Mouse (Mus musculus) thymus, adult 2 months (tissue): Measurements from ENCODE around the gene Pfkfb3. TPM values are rescaled to one million over a fixed set of nuclear protein-coding genes. Genes with fewer than 3 reads are reported as not detected.

Source experiments
- DNase-seq: peaks from one replicate; pipeline ENCODE4 v3.0.0; 2021
- H3K27ac ChIP-seq: fragments of 200-500 bp; 2 replicates; pipeline ENCODE4 v1.5.1; 2012; ENCODE audit warnings: low read length, control low read depth; ENCODE audit not compliant: control insufficient read depth, insufficient read depth
- H3K27me3 ChIP-seq: fragments of 200-500 bp; 2 replicates; pipeline ENCODE4 v1.6.1; 2012; ENCODE audit warnings: mild to moderate bottlenecking, low read length, moderate library complexity, mixed read lengths; ENCODE audit not compliant: control insufficient read depth, insufficient read depth
- H3K36me3 ChIP-seq: fragments of 200-500 bp; 2 replicates; pipeline ENCODE4 v1.6.1; 2012; ENCODE audit warnings: mild to moderate bottlenecking, low read length, moderate library complexity; ENCODE audit not compliant: control insufficient read depth, insufficient read depth
- H3K4me1 ChIP-seq: fragments of 200-500 bp; replicated peaks from 2 replicates; pipeline ENCODE4 v1.6.1; 2012; ENCODE audit warnings: low read length; ENCODE audit not compliant: control insufficient read depth, insufficient read depth
- H3K4me3 ChIP-seq: fragments of 200-500 bp; 2 replicates; pipeline ENCODE4 v1.5.1; 2012; ENCODE audit warnings: mild to moderate bottlenecking, low read length, control low read depth, moderate library complexity; ENCODE audit not compliant: control insufficient read depth, insufficient read depth
- CTCF ChIP-seq: fragments of 200-500 bp; IDR thresholded peaks from 2 replicates; pipeline ENCODE4 v1.5.1; 2012; ENCODE audit warnings: mild to moderate bottlenecking, control low read depth, low read length, moderate library complexity, borderline replicate concordance; ENCODE audit not compliant: control insufficient read depth, poor library complexity, insufficient read depth; ENCODE audit errors: extremely low read depth
- POLR2A ChIP-seq: fragments of 200-500 bp; IDR thresholded peaks from 2 replicates; pipeline ENCODE4 v1.6.1; 2012; ENCODE audit warnings: mild to moderate bottlenecking, low read length, control low read depth, moderate library complexity; ENCODE audit not compliant: control insufficient read depth, poor library complexity, insufficient read depth; ENCODE audit errors: extremely low read depth
- whole genome bisulfite sequencing: fragments of 180-500 bp; shearing (Covaris S2); methylation state at CpG from one replicate; pipeline ENCODE4 v1.1.7; 2018; 5-methylcytosine and 5-hydroxymethylcytosine counted together
- polyA plus RNA-seq: library from polyadenylated mRNA; depleted of rRNA; stranded (reverse); fragments of >200 nt; gene quantifications from 2 replicates; pipeline ENCODE4 v1.2.3, GENCODE M21; 2012

Gene Pfkfb3
- polyA plus RNA-seq, 1 experiment = 47.2 TPM

DNA sequence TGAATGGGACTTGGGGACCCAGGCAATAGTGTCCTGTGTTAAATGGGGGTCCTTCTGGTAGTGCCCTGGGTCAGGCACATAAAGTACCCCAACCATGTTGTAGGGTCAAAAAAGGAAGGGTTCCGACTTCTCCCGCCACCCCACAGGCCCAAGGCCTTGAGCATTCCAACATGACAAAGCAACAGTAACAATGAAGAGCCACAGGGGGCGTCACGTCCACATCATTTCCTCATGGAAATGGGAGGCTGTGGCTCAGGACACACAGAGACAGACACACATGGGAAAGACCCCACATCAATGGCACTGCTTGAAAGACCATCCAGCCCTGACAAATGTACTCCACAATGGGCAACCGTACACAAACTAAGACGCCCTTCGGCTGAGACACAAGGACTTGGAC lies 78.6 kb downstream of the Pfkfb3 start:
- Histone ChIP-seq H3K4me1 (no peaks in the 10 kb centered on the region), H3K27me3 (no peaks in the 10 kb centered on the region; the same call in 1 of the 2 replicates), H3K4me3 (no peak overlapping the region), H3K27ac (no peak overlapping the region), H3K36me3 (peaks cover 54% of the 10 kb centered on the region)
- TF ChIP-seq POLR2A (no peak), CTCF (no peak)
- 99% methylated on average over 7 of the region's 7 CpGs for WGBS
- no peak for DNase-seq

DNA sequence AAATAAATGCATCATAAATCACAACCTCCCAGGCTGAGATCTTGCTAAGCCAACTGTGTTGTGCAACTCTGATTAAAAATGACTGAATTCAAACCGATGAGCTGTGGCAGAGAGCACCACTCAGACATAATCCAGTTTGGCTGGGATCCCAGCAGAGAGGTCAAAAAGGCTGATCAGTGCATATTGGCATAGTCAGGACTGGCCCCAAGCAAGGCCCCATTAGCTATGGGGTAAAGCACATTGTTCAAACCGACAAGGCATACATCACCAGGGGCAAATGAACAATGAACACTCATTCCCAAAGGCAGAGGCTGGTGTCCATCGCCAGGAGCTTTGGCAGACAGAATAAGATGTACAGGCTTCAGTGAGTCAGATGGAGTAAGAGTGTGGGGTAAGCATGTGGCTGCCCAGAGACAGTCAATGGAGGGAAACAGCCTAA lies 89.2 kb downstream of the Pfkfb3 start:
- H3K27me3 ChIP-seq = no peaks in the 10 kb centered on the region
- 87% methylated on average over 3 of the region's 3 CpGs for WGBS
- H3K36me3 ChIP-seq = peaks cover under 1% of the 10 kb centered on the region; the same call in 1 of the 2 replicates
- H3K4me1 ChIP-seq = no peaks in the 10 kb centered on the region
- TF ChIP-seq CTCF = no peak
- TF ChIP-seq POLR2A = no peak
- no peak overlapping the region for H3K27ac ChIP-seq
- DNase-seq = no peak
- H3K4me3 ChIP-seq = no peak overlapping the region

DNA sequence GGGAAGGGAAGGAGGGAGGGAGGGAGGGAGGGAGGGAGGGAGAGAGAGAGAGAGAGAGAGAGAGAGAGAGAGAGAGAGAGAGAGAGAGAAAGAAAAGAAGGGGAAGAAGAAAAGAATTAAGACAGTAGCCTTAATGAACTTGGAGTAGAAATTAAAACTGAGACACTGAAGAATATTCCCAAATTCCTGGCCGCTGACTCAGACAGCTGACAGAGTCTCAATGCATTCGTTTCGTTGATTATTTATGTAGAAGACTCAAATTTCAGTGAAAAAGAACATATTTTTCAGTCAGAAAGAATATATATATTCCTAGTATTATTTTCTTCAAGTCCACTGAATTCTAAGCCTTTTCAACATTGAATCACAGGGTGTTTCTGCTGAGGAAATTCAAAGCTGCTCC lies 92.9 kb downstream of the Pfkfb3 start:
- no peaks in the 10 kb centered on the region for H3K27me3 ChIP-seq
- 0 out of 2 replicates have a peak, but pooled peaks cover 3% of the 10 kb centered on the region for H3K4me1 ChIP-seq
- no peak for DNase-seq
- H3K36me3 ChIP-seq = no peaks in the 10 kb centered on the region
- H3K27ac ChIP-seq = no peak overlapping the region
- 85% methylated on average over 3 of the region's 3 CpGs for WGBS
- H3K4me3 ChIP-seq = no peak overlapping the region
- TF ChIP-seq CTCF (no peak), POLR2A (no peak)

DNA sequence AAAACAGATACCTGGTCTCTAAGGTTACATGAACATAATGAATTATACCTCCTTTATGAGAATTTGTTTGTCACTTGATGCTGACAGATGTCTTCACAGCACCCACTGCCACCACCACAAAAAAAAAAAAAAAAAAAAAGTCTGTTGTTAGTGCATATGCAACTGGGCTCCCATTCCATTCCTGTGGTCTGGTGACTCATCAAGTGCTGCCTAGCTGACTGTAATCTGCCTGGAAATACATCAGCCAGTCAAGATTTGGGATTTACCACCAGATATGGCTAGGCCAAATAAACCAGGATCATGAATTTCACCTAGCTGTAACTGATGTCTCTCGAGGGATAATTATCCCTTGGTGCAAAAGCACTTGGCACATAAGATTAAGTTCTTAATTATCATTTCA lies 95.4 kb downstream of the Pfkfb3 start:
- Histone ChIP-seq H3K36me3 (no peaks in the 10 kb centered on the region), H3K27ac (no peak overlapping the region), H3K4me1 (0 out of 2 replicates have a peak, but pooled peaks cover 3% of the 10 kb centered on the region), H3K4me3 (no peak overlapping the region), H3K27me3 (no peaks in the 10 kb centered on the region)
- WGBS = 96% methylated on average over 1 of the region's 1 CpGs
- no peak for DNase-seq
- TF ChIP-seq POLR2A (no peak), CTCF (no peak)

DNA sequence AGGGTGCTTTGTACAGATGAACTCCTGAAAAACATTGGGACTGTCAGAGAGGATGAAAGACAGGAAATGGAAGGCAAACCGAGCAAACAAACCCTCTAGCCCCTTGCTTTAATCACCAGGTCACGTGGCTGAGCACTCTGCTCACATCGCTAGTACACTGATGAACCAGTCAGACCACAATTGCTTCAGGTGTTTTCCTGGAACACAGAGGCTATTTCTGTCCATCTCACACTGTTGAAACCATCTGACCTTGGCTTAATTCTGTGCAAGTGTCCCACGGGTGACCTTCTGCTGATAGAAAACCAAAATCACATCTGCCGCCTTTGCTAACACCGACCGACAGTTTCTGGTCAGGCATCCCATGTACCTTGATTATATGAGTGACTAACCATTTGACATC lies 96.0 kb downstream of the Pfkfb3 start:
- Histone ChIP-seq H3K4me3 (no peak overlapping the region), H3K36me3 (no peaks in the 10 kb centered on the region), H3K4me1 (0 out of 2 replicates have a peak, but pooled peaks cover 3% of the 10 kb centered on the region), H3K27ac (no peak overlapping the region), H3K27me3 (no peaks in the 10 kb centered on the region)
- WGBS = 58% methylated on average over 7 of the region's 7 CpGs
- TF ChIP-seq POLR2A = no peak
- TF ChIP-seq CTCF = no peak
- DNase-seq = no peak

DNA sequence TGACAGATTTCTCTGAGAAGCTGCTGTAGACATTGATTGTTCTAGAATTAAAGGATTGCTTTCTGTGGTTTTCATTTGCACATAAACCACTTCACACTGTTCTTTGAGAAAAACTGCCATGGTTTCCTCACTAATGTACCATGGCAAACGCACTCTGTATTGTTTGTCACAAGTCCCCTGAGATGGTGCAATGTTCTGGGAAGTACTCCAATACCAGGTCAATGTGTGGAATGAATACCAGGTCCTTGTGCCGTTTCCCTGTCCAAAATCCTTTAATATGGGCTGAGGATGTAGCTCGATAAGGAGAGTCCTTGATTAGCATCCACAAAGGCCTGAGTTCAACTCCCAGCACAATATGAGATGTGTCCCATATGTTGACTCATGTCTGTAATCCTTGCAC lies 105.2 kb downstream of the Pfkfb3 start:
- Histone ChIP-seq H3K36me3 (no peaks in the 10 kb centered on the region), H3K27me3 (no peaks in the 10 kb centered on the region), H3K4me3 (no peak overlapping the region), H3K27ac (no peak overlapping the region), H3K4me1 (no peaks in the 10 kb centered on the region)
- WGBS = 96% methylated on average over 3 of the region's 3 CpGs
- TF ChIP-seq CTCF = no peak
- TF ChIP-seq POLR2A = no peak
- no peak for DNase-seq

DNA sequence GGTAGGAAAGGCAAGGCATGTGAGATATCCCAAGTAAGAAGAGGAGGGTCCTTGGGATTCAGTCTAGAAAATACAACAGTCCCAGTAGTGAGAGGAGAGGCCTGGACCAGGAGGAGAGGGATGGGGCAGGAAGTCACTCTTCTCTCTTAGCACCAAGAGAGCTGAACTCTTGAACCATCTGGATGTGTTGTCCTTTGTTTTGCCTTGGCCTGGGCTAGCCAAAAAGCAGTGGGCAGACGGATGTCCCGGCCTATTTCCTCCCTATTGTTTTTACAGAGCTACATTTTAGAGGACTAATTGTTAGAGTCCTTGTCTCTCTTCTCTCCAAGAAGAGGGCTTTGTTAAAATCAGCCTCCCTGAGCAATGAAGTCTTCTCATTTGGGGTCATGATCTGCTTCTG lies 106.0 kb downstream of the Pfkfb3 start:
- WGBS = 88% methylated on average over 2 of the region's 2 CpGs

More for the DNA sequence above, 106.0 kb downstream of the Pfkfb3 start:
- TF ChIP-seq POLR2A (no peak), CTCF (no peak)
- Histone ChIP-seq H3K36me3 (no peaks in the 10 kb centered on the region), H3K27ac (no peak overlapping the region), H3K27me3 (no peaks in the 10 kb centered on the region), H3K4me3 (no peak overlapping the region), H3K4me1 (no peaks in the 10 kb centered on the region)
- DNase-seq = no peak
